Mouse (Mus musculus): ENCODE results near the gene Tspan32. TPM values are rescaled to one million over a fixed set of nuclear protein-coding genes. Genes with fewer than 3 reads are reported as not detected.

Gene Tspan32
- polyA plus RNA-seq, 1 experiment from 2014 or later: 0.81 TPM

DNA sequence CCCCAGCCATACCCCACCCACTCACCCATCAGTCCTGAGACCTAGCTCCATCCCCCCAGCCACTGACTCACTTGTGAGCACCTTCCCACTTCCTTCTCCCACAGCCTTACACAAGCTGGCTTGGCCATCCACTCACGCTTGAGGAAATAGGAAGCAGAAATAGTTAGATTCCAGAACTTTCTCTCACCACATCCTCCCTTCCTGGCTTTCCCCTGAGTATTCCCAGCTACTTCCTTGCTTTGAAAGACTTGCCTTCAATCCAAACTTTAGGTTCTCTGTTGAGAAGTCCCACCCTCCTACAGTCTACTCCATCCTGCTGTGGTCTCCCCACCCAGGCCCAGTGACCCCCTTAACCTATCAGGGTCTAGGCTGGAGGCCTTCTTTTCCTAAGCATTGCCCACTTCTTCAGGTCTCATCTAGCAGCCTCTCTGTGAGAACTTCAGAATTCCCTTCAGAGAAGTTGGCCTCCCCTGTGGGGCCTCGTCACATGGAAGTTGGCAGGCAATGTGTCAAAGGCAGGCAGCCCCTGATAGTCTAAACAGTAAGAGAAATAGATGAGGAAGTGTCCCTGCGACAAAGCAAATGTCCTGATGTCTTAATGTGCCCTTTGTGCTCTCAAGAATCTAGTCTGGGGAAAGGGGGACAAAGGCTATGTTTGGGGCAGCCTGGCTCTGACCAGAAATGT, 36.4 kb downstream of the Tspan32 start:
- WGBS: 85% methylated on average over 3 of the region's 3 CpGs
- no peak for ATAC-seq
- no peak overlapping the region for H3K4me3 ChIP-seq
- H3K9me3 ChIP-seq (replicated peaks): 0 out of 2 replicates have a peak, but pooled peaks cover 4% of the 10 kb centered on the region
- peaks cover 4% of the 10 kb centered on the region; the same call in 1 of the 2 replicates for H3K36me3 ChIP-seq (ENCODE audit: poor library complexity, severe bottlenecking)
- no peak overlapping the region for H3K4me2 ChIP-seq
- no peak overlapping the region for H3K27ac ChIP-seq
- H3K27me3 ChIP-seq: no peaks in the 10 kb centered on the region
- H3K9ac ChIP-seq: no peak overlapping the region
- no peaks in the 10 kb centered on the region for H3K4me1 ChIP-seq

DNA sequence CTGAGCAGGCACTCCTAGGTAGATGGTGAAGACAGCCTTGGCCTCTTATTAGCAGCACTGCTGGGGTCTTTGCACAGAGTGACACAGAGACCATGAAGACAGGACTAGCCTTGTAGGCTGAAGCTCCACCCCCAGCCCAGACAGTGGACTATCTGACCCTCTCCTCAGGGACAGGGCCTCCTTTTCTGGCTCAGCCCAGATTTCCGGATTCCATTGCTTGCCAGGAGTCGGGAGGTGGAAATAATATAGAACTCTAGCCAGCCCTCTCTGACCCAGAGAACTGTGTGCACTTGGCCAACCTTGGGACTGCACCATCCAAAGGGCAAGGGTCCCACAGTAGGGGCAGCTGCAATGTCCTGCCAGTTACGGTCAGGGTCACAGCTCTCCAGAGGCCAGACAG, 37.2 kb downstream of the Tspan32 start:
- Histone ChIP-seq H3K9ac (no peak overlapping the region), H3K4me1 (no peaks in the 10 kb centered on the region), H3K27ac (no peak overlapping the region)

DNA sequence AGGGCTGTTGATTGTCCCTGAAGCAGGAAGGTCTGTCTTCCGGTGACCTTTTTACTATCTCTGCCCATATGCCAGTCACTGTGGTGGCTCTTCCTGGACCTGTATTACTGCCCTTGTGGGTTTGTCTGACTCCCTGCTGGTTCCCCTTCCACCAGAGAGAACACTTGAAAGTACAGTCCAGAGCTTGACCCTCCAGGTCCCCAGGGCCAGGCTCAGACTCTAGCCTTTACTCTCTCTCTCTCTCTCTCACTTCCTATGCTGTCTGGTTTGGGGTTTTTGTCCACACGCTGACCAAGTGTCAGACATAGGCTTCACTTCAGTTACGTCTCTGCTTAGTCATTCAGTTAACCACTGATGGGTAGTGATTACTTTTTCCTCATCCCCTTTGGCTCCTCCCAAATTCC, 38.1 kb downstream of the Tspan32 start:
- ATAC-seq: no peak
- Histone ChIP-seq H3K36me3 (ENCODE audit: poor library complexity, severe bottlenecking) (no peaks in the 10 kb centered on the region; the same call in 1 of the 2 replicates), H3K9ac (no peak overlapping the region), H3K27ac (no peak overlapping the region), H3K9me3 (replicated peaks) (0 out of 2 replicates have a peak, but pooled peaks cover 4% of the 10 kb centered on the region), H3K27me3 (no peaks in the 10 kb centered on the region), H3K4me1 (no peaks in the 10 kb centered on the region), H3K4me2 (no peak overlapping the region), H3K4me3 (no peak overlapping the region)
- WGBS: 92% methylated on average over 3 of the region's 3 CpGs

More for the DNA sequence above, 37.2 kb downstream of the Tspan32 start:
- 81% methylated on average over 3 of the region's 3 CpGs for WGBS
- H3K9me3 ChIP-seq (replicated peaks): 0 out of 2 replicates have a peak, but pooled peaks cover 4% of the 10 kb centered on the region
- H3K4me2 ChIP-seq: no peak overlapping the region
- H3K4me3 ChIP-seq: no peak overlapping the region
- no peaks in the 10 kb centered on the region for H3K27me3 ChIP-seq
- no peaks in the 10 kb centered on the region; the same call in 1 of the 2 replicates for H3K36me3 ChIP-seq (ENCODE audit: poor library complexity, severe bottlenecking)
- no peak for ATAC-seq

DNA sequence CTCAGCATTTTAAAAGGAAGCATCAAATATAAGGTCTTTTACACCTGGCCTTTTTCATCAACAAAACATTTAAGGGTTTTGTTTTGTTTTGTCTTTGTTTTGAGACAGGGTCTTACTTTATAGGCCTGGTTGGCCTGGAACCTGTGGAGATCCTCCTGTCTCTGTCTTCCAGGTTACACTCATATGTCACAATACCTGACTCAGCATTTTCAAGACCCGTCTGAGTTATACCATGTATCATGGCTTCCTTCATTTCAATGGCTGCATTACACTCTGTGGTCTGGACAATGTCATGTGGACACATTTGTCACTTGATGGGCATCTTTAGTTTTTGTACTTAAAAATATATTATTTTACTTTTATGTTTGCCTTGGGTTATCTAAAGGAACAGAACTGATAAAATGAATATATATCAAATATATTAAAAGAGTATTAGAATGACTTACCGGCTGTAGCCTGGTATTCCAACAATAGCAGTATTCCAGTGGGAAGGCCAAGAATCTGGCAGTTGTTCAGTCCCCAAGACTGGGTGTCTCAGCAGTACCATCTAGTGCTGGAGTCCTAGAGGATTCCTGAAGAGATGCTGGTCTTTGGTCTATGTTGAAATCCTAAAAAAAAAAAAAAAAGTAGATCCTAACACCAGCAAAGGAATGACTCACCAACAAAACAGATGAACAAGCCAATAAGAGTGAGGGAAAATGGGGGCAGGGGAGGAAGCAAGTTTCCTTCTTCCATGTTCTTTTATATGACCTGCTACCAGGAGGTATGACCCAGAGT, 39.4 kb downstream of the Tspan32 start:
- Histone ChIP-seq H3K36me3 (ENCODE audit: poor library complexity, severe bottlenecking) (no peaks in the 10 kb centered on the region; the same call in 1 of the 2 replicates), H3K9me3 (replicated peaks) (0 out of 2 replicates have a peak, but pooled peaks cover 4% of the 10 kb centered on the region), H3K9ac (no peak overlapping the region), H3K4me2 (no peak overlapping the region), H3K4me3 (no peak overlapping the region), H3K27me3 (no peaks in the 10 kb centered on the region), H3K4me1 (no peaks in the 10 kb centered on the region), H3K27ac (no peak overlapping the region)
- no peak for ATAC-seq
- WGBS: 93% methylated on average over 2 of the region's 2 CpGs

DNA sequence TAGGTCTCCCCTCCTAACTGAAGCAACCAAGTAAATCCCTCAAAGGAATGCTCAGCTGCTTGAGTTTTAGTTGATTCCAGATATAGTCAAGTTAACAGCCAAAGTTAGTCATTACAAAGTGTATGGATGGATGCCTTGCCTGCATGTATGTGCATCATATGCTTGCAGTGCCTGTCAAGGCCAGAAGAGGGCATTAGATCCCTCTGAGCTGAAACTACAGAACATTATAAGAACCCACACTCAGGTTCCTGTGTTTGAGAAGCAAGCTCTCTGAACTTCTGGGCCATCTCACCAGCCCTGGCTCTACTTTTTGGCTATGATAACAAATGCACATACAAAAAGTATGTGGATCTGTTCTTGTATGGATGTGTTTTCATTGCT, 40.0 kb downstream of the Tspan32 start:
- Histone ChIP-seq H3K9ac (no peak overlapping the region), H3K4me1 (no peaks in the 10 kb centered on the region), H3K9me3 (replicated peaks) (0 out of 2 replicates have a peak, but pooled peaks cover 4% of the 10 kb centered on the region), H3K36me3 (ENCODE audit: poor library complexity, severe bottlenecking) (no peaks in the 10 kb centered on the region; the same call in 1 of the 2 replicates), H3K27ac (no peak overlapping the region), H3K4me2 (no peak overlapping the region), H3K4me3 (no peak overlapping the region), H3K27me3 (no peaks in the 10 kb centered on the region)
- no peak for ATAC-seq

DNA sequence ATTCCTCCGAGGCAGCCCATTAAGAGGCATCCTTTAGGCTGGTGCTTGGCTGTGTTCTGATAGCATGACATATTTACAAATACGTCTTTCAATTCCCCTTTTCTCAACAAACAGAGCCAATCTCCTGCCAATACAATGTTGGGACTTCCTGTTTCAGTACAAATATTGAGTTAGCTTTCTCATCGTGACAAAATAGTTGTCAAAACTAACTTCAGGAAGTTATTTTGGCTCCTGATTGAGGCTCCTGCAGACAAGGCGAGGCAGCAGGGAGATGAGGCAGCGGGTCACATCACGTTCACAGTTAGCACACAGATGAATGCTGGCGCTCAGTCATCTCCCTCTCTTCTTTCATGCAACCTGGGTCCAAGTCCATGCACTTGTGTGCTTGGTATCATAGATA, 41.5 kb downstream of the Tspan32 start:
- Histone ChIP-seq H3K9me3 (replicated peaks) (0 out of 2 replicates have a peak, but pooled peaks cover 4% of the 10 kb centered on the region), H3K9ac (no peak overlapping the region), H3K36me3 (ENCODE audit: poor library complexity, severe bottlenecking) (no peaks in the 10 kb centered on the region; the same call in 1 of the 2 replicates), H3K27ac (no peak overlapping the region), H3K4me1 (no peaks in the 10 kb centered on the region), H3K27me3 (no peaks in the 10 kb centered on the region), H3K4me2 (no peak overlapping the region), H3K4me3 (no peak overlapping the region)
- no peak for ATAC-seq
- 80% methylated on average over 7 of the region's 7 CpGs for WGBS

DNA sequence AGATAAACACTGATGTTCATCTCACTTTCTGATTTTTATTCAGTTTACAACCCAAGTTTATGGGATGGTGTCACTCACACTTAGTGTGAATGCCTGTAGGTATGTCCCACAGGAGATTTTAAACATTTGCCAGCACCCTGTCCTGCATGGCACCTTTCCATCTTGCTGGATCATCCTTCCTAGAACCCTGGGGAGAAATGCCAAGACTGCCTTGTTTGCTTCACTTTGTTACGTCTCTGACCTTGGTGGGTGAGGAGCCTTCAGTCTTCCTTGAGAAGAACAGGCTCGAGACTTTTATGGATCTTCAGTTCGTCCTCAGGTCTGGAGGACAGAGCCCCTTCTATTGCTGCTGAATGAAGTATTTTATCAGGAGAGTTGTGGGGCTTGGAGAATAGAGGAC, 44.5 kb downstream of the Tspan32 start:
- Histone ChIP-seq H3K4me2 (no peak overlapping the region), H3K36me3 (ENCODE audit: poor library complexity, severe bottlenecking) (no peaks in the 10 kb centered on the region), H3K4me1 (peaks cover 14% of the 10 kb centered on the region), H3K27ac (no peak overlapping the region), H3K9me3 (replicated peaks) (0 out of 2 replicates have a peak, but pooled peaks cover 4% of the 10 kb centered on the region), H3K27me3 (no peaks in the 10 kb centered on the region), H3K9ac (no peak overlapping the region), H3K4me3 (no peak overlapping the region)
- 85% methylated on average over 3 of the region's 3 CpGs for WGBS
- ATAC-seq: no peak

DNA sequence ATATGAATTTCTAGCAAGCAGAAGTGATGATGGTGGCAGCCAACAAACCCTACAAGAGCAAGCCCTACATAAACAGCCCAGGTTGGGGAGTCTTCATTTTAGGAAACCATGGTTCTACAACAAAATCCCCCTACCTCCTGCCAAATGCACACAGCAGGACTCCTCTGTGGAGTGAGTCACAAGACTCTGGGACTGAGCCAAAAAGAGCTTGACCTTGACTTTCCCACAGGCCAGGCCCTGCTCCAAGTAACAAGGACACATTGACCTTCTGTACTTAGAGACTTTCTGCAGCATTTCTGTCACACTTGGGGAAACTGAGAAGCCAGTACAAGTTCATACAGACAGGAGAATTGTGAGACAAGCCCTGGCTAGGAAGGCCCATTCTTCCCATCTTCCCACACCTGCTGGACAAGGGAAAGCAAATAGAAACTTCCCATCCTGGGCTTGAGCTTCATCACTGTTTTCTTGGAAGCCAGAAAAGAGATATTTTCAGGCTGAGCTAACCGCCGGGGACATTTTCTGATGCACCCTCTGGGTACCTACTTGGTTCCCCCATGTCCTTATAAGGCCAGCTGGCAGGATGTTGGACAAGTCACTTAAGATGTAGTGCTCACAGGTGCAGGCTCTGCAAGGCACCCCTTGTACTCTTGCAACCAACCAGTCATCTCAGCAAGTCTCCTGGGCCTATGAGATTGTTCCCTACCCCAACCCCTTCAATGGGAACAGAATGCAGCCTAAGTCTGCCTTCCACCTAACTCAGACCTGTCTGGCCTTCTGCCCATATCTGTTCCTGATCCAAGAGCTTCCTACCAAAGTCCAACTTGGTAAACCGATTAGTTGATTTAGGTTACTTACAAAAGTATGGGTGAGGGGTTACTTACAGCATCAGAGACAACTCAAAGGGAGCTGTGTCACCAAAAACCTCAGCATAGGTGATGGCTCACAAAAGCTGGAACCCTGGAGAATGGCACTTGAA, 45.3 kb downstream of the Tspan32 start:
- no peak for ATAC-seq
- no peak overlapping the region for H3K27ac ChIP-seq
- no peaks in the 10 kb centered on the region for H3K36me3 ChIP-seq (ENCODE audit: poor library complexity, severe bottlenecking)
- H3K4me1 ChIP-seq: peaks cover 22% of the 10 kb centered on the region
- H3K9me3 ChIP-seq (replicated peaks): no peaks in the 10 kb centered on the region
- no peak overlapping the region for H3K4me2 ChIP-seq
- no peak overlapping the region for H3K4me3 ChIP-seq
- WGBS: 95% methylated on average over 3 of the region's 3 CpGs
- H3K27me3 ChIP-seq: no peaks in the 10 kb centered on the region
- H3K9ac ChIP-seq: no peak overlapping the region

DNA sequence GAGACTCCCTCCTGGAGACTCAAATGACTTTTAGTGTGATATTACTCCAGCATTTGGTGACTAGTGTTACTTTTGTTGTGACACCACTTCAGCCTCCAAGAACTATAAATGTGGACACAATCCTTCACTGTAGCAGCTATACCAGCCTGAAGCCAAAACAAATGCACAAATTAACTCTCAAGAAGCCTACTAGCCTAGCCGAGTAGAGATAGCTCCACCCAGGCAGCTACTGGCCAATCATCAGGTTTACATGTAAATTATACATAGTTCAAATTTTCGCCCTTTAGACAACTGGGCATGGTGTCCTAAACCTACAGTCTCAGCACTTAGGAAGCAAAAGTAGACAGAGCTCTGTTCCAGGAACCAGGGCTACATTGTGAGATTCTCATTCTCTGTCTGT, 46.5 kb downstream of the Tspan32 start:
- H3K9me3 ChIP-seq (replicated peaks): no peaks in the 10 kb centered on the region
- H3K9ac ChIP-seq: no peak overlapping the region
- no peak for ATAC-seq
- H3K4me2 ChIP-seq: no peak overlapping the region
- no peaks in the 10 kb centered on the region for H3K27me3 ChIP-seq
- H3K4me1 ChIP-seq: peaks cover 33% of the 10 kb centered on the region
- WGBS: 80% methylated on average over 2 of the region's 2 CpGs
- no peak overlapping the region for H3K4me3 ChIP-seq
- H3K27ac ChIP-seq: no peak overlapping the region
- 0 out of 2 replicates have a peak, but pooled peaks cover 3% of the 10 kb centered on the region for H3K36me3 ChIP-seq (ENCODE audit: poor library complexity, severe bottlenecking)

DNA sequence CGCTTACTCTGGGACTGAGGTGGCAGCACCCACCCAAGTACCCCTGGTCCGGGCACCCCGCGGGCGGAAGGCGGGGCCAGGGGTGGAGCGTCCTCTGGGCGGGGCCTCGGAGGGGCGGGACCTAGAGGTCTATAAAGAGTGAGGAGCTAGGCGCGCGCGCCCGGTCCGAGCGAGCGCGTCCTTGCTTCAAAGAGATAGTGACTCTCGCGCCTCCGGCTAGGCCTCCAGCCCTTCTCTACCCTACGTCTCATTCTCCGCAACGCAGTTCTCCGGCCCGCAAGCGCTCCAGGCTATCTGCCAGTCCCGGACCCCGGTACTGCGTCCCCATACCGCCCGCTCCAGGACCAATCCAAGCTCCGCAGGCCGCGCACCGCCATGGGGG, 47.8 kb downstream of the Tspan32 start, which contains the start of gene Cd81:
TSS of gene Cd81 (plus strand) at position 114 of the 382 bp plus-strand sequence.
- Histone ChIP-seq H3K27me3 (no peaks in the 10 kb centered on the region), H3K4me3 (peak within 1 kb of the TSS; percentile 76), H3K36me3 (ENCODE audit: poor library complexity, severe bottlenecking) (0 out of 2 replicates have a peak, but pooled peaks cover 4% of the 10 kb centered on the region), H3K9me3 (replicated peaks) (no peaks in the 10 kb centered on the region), H3K4me1 (peaks cover 34% of the 10 kb centered on the region), H3K27ac (peak within 1 kb of the TSS; percentile 82), H3K9ac (peak within 1 kb of the TSS; percentile 93), H3K4me2 (peak within 1 kb of the TSS; percentile 91)
- under 1% methylated on average over 37 of the region's 37 CpGs for WGBS
- ATAC-seq: peak; percentile 85

DNA sequence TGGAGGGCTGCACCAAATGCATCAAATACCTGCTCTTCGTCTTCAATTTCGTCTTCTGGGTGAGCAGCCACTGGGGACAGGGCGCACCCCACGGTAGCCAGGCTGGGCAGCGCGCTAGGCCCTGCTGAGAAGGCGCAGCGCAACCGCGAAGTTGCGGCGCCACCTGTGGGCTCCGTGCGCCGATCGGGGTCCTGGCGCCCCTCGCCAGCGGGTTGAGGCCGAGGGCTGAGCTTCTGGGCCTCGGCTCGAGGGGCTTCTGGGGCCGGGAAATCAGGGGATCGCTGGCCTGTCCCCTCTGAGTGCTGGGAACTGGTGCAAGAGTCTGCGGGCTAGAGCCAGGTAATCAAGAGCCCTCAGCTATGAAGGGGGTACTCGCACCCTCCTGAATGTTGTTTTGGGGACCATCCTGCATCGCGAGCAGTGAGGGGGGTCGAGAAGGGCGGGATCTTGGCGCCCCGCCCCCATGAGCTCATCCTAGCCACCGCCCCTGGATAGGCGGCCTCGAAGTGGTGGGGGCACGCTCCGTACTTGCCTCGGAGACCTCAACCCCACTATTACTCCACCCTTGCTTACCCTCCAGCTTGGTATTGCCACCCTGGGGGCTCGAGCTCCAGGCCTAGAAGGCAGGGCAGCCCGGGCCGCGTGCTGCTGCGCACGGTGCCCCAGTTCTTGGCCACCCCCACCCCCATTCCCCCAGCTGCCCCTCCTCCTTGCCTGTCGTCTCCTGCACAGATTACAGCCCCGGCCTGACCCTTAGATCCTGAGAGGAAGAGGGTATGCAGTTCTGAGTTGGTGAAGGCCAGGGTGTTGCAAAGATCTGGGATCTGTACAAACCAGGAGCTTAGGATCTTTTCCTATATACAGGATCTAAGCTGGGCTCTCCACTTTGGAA, 48.4 kb downstream of the Tspan32 start:
- no peaks in the 10 kb centered on the region for H3K27me3 ChIP-seq
- peak overlapping the region; percentile 82 for H3K27ac ChIP-seq
- 0% methylated on average over 46 of the region's 46 CpGs for WGBS
- peak overlapping the region; percentile 76 for H3K4me3 ChIP-seq
- H3K9me3 ChIP-seq (replicated peaks): no peaks in the 10 kb centered on the region
- H3K36me3 ChIP-seq (ENCODE audit: poor library complexity, severe bottlenecking): 0 out of 2 replicates have a peak, but pooled peaks cover 4% of the 10 kb centered on the region
- peaks cover 34% of the 10 kb centered on the region for H3K4me1 ChIP-seq
- peak; percentile 79 for ATAC-seq
- peak overlapping the region; percentile 91 for H3K4me2 ChIP-seq
- peak overlapping the region; percentile 93 for H3K9ac ChIP-seq
